Mouse (Mus musculus): ENCODE measurements at regions not wholly inside any gene's neighbourhood (a gene's known extent, or its start where the extent isn't known, plus 50 kb on each side); places are given as distances from the start of the nearest gene placed in this dataset.
A peak's percentile ranks its signal among the peaks of the same experiment; 100 is the strongest.
"Not testable (repeated sequence)": the region's sequence is repeated elsewhere in the genome, so short reads cannot be mapped to it uniquely, and the experiment has no call there.

DNA sequence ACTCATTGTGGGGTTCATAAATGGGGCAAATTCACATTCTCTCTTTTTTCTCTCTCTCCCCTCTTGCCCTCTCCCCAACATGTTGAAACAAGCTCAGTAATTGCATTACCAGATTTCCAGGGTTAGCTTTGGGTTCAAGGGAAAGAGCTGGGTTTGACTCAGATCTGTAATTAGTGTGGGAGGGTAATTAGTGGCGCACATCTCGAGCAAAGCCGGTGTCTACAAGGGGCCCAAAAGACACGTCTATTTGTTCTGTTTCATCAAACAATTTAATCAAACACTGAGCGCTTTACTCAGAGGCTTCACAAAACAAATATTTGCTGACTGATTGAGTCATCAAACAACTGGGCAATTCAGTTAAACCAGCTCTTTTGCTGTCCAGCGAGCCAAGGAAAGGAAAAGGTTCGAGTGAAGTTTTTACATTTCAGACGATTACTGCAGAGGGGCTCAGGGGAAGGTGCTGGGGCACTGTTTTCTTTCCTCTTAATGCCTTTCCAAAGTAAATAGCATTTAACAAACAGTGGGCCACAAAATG lies 193.6 kb upstream of the Six2 start:
- DNase-seq (ENCODE audit: low spot score): no peak

DNA sequence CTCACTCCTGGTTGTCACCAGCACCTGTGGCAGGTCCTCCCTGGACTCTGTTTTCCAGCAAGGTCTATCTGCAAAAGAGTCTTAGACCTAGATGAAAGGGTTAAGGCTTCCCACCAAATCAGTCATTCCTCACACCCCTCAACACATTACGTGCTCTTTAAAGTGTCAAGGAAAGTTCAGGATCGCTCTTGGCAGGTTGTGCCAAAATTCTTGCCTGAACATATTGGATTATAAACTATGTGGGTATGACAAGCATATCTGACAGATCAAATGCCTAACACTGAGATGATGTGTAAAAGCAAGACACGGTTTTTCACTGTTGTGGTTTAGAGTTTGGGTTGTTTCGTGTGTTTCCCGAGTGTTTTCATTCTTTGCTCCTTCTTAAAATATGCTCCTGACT lies 193.0 kb upstream of the Six2 start:
- DNase-seq (ENCODE audit: low spot score): no peak

DNA sequence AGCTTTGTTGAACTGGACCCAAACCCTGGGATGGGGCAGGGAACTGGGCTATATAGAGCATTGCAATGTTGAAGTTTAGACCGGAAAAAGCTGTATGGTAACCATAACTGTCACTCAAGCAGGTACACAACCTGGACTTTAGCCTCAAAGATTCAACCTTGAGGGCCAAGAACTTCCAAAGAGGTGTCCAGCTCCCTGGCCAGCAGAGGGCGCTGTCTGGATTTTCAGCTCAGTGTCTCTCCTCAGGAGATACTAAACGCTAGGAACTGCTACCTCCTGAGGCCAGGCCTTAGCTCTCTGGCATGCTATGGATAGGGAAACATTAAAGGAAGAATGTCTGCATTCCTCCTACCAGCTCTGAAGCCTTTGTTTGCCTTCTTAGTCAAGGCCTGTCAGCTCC lies 189.4 kb upstream of the Six2 start:
- DNase-seq (ENCODE audit: low spot score): no peak

DNA sequence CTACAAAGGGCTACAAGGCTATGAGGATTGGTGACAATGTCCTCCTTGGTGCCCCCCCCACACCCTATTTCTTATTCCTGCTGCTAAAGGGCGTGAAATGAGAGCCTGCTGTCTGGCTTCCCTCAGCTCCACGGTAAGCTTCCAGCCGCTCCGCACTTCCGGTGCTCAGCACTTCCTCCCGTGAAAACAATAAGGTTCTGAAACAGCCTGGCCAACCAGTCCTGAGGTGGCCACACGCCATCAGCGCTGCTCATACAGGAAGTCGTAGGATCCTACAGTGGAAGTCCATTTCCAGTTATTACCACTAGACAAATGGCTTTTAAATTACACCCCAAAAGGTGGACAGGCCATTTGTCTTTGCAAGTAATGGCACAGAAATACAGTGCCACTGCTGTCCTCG lies 188.8 kb upstream of the Six2 start:
- no peak for DNase-seq (ENCODE audit: low spot score)

DNA sequence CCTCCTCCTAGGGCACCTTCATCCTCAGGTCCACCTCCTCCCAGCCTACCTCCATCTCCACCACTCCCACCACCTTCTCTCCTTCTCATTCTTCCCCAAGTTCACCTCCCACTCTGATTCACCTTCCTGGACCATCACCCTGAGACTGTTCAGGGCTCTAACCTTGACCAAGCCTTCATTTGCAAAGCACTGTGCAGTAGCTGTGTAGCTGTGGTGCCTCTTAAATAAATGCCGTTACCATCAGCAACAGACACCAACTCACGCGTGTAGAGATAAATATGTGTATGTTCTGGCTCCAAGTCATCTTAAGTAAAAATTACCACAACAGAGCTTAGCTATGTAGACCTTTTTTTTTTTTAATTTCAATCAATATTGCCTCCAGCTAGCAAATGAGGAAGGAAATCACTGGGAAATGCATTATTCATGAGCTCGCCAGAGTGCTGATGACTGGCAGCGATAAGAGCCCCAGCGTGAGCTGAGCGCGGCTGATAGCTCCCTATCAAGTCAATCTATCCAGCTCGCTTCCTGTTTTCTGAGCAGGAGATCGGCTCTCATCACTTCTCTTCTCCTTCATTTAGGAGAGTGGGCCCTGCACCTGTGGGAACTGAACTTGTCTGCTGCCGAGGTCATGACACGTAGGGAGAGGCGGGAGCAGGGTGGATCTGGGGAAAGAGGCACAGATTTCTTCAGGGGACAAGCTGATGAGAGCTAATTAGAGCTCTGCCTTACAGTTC lies 185.9 kb upstream of the Six2 start:
- DNase-seq (ENCODE audit: low spot score): no peak

DNA sequence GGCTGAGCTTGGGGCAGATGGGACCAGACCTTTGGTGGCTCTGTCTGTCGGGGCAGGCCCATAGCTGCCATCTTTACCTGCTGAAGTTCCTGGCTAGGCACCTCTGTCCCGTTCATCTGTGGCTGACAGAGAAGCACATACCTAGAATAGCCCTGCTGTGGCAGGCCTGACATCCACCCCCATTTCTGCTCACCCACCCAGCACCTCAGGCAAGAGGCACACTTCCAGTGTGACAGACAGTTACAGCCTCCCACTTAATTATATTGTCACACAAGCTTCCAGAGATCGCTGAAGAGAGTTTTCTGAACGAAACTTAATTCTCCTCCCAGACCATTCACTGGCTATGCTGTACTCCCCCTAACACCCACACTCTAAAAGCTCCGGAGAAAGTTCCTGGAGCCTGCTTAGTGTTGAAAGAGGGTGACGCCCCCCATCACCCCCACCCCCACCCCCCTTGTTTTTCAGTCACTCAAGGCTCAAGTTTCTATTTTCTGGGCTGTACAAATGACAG lies 184.9 kb upstream of the Six2 start:
- no peak for DNase-seq (ENCODE audit: low spot score)

DNA sequence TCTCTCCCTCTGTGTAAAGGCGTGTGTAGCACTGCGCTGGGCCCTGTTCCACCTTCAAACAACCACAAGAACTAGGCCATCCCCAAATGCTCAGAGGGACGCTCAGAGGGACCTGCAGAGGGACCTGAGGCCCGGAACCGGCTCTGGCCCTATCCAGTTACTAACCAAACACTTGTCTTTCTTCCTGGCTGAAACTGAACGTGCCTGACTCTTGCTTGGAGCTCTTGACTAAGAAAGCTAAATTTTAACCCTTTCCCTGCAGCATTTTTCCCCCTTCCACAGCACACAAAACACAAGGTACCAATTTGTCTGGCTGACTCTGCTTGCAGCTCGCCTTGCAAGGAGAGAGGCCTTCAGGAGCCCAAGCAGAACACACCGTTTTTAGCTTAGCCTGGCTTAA lies 182.3 kb upstream of the Six2 start:
- no peak for DNase-seq (ENCODE audit: low spot score)

DNA sequence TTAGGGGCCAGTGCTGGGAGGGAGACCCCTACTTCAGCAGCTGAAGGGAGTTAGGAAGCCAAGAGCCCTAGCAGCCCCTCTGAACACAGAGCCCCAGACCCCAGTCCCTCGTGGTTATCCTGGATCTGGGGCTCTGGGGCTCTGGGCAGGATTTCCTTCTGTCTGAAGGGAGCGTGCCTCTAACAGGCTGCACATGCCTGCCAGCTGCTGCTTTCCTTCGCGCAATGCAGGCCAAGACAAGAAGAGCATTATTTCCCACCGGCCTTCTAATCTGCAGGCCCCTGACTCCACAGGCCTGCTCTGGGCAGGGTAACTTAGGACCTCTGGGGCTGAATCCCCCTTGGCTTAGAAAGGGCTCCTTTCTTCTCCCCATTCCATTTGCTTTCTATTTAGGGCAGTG lies 181.1 kb upstream of the Six2 start:
- DNase-seq (ENCODE audit: low spot score): no peak

DNA sequence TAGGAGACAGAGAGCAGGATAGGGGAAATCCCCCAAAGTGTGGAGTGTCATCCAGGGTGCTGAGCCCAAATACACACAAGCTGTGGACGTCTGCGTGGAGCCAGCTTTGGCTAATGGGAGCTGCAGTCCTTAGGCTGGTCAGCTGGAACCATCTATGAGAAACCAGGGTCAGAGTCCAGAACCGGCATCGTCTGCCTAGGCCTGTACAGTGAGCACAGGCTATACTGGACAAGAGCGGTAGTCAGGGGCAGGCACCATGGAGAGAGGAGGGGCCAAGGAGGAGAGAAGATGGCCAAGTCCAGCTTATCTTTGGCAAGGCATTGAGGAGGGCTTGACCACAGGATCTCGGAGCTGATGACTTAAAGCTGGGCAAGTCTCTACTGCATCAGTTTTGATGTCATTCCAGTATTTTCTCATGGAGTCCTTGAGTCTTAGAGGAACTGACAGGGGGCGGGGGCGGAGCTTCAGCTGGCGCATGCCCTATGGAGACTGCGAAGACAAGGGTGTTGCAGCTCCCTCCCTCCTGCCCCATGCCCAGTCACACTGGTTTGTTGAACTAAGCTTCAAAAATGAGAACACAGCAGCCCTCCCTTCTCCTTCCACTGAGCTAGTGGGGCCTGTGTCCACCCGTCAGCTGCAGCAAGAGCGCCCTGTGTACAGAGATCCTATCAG lies 180.0 kb upstream of the Six2 start:
- DNase-seq (ENCODE audit: low spot score): peak; percentile 11

DNA sequence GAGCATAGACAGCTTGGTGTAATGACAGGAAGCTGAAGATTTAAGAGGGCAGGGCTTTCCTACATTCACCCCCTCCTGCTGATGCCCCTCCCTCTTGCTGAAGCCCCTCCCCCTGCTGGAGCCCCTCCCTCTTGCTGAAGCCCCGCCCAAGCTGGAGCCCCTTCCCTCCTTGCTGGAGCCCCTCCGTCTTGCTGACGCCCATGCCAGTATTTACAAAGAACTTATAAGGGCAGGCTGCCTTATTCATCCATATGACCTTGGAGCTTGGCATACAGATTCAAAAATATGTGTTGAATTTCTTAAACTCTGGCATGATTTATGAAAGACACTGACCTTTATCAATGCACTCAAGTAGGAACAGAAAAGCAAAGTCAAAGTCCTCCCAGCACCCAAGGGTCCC lies 178.5 kb upstream of the Six2 start:
- DNase-seq (ENCODE audit: low spot score): no peak

DNA sequence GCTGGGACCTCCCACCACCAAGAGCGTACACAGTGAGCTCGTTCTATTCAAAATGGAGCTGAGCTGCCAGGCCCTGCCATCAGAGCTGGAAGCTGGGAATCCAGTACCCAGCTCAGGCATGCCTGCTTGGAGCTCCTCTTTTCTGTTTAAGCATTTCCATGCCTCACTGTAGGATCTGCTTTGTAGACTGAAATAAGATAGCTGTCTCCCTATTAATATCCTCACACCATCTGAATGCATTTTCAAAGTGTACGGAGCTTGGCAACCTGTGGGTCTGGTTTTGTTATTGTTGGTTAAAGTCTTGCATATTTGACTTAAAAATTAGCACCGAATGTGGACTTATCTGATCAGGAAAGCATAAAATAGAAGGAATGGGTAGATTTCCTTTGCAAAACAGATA lies 177.9 kb upstream of the Six2 start:
- no peak for DNase-seq (ENCODE audit: low spot score)

DNA sequence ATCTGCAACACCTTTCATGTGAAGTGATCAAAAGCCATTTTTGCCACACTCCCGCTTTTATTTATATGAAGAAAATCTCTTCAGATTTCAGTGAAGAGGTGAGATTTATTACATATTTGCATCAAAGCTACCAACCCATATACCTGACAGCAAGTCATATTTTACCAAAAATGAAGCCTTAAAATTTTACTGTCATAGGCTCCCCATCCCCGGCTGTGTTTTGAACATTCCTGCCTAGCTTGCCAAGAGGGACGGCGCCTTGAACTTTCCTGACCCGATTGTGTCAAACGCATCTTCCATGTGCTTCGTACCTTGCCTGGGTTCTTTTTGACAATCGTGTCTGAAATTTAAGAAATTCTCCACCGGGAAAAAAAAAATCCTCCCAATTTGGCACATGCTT lies 173.3 kb upstream of the Six2 start:
- no peak for DNase-seq (ENCODE audit: low spot score)

DNA sequence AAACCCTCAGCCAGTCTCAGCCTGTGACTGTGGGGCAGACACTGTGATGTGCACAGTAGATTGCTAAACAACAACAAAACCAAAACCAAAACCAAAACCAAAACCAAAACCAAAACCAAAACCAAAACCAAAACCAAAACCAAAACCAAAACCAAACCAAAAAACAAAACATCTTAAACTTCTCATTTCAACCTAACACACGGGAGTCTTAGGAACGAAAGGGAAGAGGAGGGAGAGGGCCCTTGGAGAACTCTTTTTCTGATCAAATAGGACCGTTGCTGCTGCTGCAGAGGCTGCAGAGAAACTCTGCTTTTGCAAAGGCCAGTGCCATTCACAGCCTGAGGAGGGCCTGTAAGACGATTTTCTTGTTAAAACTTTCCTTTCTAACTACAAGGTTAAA lies 172.7 kb upstream of the Six2 start:
- no peak for DNase-seq (ENCODE audit: low spot score)

DNA sequence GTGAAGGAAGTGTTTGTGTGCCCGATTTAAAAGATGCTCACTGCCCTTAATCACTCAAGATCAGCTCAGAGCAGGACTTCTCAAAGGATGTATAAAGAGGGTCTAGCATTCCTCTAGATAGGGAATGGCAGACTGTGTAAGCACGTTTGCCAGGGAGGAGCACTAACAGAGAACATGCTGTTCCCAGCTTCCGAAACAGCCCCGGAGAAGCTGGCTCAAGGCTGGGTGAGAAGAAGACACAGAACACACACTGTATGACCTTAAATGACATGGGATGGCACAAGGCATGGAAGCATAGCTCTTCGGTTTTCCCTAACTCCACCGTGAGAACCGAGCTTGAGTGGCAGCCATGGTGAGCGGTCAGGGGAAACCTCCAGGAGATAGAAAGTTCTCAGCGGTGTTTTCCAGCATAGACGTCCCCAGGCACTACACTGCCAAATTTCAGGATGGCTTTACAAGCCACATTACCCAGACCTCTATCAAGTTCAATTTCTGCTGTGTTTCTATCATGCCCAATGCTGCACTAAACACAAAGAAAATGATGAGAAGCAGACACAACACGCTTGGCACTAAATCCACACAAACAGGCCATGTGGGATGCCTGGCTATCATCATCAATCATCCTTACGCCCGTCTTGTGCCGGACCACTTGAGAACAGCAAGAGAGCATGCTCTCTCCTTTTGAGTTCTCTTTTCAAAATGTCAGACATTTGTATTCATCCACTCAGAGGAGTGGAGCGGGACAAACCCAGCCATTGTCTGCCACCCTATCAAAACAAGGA lies 172.0 kb upstream of the Six2 start:
- DNase-seq (ENCODE audit: low spot score): no peak

DNA sequence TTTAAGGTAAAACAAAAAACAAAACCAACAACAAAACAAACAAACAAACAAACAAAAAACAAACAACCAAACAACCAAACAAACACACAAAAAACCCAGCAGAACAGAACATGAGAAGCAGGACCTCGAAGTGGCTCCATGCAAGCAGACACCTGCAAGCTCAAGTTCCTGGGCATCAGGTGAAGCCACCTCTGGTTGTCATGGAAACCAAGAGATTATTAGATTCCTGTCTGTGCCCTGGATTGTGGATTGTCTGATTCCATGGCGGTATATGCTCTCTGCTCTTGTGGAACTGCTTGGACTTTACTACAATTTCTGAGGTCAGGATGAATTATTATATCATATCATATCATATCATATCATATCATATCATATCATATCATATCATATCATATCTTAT lies 170.4 kb upstream of the Six2 start:
- DNase-seq (ENCODE audit: low spot score): no peak

DNA sequence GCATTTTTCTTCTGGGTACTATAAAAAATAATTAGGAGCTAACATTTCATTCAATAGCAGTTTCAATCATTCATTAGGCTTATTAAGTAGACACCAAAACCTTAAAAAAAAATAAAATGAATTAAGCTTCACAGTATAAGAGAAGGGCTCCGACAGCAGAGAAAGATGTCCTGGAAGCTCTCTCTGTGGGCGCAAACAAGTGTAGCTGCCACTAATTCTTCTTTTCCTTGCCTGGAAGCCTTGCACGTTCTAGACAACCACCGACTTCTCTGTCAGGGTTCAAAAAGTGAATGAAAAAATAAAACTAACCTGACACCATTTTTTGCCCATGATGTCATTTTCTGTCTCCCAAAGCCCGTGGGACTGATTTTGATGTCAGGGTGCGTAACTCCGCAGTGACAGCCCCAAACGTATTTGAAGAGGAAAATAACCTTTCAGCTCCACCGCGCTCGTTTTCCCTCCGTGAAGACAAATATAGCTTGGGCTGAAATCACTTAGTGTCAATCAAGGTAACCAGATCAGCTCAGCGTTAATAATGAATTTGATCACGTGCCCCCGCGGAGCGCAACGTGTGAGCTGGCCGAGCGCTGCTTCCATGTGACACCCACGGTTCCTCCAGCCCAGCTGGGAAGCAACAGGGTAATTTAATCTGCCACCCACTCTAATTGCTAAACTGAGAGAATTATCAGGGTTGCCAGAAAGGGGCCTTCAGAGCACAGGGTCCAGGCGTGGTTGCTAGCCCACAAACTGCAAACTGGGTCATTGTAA lies 169.8 kb upstream of the Six2 start:
- DNase-seq (ENCODE audit: low spot score): no peak

DNA sequence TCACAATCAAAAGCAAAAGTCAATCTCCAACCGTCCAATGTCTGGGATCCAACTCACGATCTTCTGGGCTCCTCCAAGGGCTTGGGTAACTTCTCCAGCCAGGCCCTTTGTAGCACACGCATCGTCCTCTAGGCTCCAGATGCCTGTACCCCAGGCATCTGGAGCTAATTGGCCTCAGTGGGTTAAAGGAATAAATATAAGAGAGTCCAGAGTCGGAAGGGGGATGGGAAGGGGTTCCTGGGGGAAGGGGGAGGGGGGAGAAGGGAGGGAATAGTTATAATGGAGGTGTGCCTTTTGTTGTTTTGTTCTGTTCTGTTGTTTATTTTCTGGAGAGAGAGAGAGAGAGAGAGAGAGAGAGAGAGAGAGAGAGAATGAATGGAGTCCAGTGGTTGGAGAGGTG lies 168.8 kb upstream of the Six2 start:
- not testable (repeated sequence) for DNase-seq (ENCODE audit: low spot score)

DNA sequence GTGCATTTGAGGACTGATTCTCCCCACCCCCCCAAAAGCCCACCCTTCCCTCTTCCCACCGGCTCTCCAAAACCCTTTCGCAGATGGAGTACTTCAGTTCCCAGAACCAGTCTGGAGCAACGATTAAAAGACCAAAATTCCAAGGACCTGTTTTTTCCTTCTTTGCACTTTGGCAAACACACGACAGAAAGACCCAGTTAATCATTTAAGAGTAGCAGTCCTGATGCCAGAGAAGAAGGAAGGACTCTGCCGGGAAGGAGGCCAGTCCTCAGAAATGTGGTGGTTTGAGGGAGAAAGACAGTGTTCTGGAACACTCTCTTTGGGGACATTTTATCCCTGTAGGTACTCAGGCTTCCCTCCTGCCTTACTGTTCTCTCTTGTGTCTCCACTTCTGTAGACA lies 165.1 kb upstream of the Six2 start:
- no peak for DNase-seq (ENCODE audit: low spot score)

DNA sequence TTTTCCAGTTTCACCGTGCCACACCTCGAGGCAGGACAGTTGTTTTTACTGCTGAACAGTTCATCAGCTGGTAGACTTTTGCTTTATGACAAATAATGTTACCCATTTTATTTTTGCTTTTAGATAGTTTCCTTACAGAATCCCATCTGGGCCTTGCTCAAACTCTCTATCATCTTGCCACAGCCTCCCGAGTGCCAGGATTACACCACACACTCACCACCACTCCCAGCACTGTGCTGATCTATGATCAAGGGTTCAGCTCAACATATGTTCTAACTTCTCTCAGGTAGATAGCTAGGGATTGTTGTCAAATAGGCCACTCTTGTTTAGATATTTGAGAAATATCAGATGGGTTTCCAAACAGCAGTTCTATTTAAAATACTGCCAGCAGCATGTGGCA lies 160.5 kb upstream of the Six2 start:
- no peak for DNase-seq (ENCODE audit: low spot score)

DNA sequence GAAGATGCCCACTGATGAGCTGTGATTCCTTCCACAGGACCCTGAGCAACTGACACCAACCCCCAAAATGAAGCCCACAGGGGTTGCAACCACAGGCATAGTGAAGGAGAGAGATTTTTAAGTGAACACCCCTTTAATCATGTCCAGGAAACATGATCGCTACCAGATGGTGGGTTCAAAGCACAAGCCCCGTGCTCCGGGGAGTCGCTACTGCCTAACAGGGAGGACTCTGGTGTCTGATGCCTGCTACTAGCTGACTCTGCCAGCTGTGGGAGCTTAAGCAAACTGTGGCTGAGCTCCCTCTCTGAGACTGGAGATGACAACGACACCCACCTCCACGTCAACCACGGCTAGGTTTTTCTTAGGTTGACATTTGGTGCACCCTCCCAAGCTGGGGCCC lies 159.7 kb upstream of the Six2 start:
- DNase-seq (ENCODE audit: low spot score): no peak

DNA sequence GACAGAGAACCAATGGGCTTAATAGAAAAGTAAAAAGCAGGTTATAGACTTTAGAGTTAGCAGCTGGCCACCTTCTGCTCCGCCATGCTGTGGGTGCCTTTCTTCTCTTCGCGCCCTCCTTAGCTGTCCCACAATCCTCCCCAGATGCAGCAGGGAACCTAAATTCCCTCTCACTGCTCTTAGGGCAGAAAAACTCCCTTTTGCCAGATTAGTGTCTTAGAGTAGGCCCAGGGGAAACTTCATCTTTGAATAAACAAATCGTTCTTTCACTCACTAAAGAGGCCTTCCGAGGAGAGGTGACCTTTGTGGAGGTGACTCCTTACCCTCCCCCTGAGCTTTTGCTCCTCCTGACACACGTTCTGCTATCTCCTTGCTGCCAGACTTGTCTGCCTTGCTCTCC lies 157.0 kb upstream of the Six2 start:
- DNase-seq (ENCODE audit: low spot score): no peak

DNA sequence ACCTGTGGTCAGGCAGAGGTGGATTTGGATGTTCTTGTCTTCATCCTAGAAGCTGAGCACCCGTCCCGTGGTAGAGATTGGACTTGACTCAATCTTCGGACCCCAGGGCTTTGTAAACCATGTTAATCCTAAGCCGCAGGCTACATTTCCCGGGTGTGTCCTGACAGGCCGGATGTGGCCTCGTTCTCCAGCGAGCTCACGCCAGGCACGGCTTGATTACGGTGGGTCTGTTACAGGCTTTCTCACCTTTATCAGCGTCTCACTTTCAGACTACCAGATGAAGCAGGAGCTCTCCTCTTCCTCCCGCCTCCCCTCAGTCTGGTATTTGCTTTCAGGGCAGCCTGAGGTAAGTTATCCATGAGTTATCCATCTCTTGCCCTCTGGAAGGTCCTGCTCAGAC lies 156.4 kb upstream of the Six2 start:
- DNase-seq (ENCODE audit: low spot score): no peak
